Mouse (Mus musculus): ENCODE data around the gene Slc51b. TPM values are rescaled to one million over a fixed set of nuclear protein-coding genes. Genes with fewer than 3 reads are reported as not detected.

The Slc51b gene
- polyA plus RNA-seq, 1 experiment from 2014 or later: not detected

DNA sequence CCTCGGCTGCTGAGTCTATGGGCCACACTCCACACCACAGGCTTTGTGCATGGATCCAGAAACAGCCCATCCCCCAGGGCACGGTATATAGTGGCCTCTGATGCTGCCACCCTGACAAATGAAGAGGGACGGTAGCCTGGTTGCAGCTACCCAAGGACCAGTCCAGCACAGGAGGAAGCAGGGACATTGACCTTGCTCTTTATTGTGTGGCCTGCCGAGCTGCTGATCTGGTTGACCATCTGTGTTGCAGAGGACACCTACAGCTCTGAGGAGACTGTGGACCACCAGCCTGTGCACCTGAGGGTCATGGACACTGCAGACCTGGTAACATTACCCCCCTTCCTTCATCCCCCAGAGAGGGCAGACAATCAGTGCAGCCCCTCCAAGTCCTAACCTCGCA lies 15.4 kb downstream of the Slc51b start:
- Histone ChIP-seq H3K9me3 (replicated peaks) (no peaks in the 10 kb centered on the region), H3K36me3 (ENCODE audit: poor library complexity, severe bottlenecking) (no peaks in the 10 kb centered on the region), H3K27me3 (no peaks in the 10 kb centered on the region), H3K4me3 (no peak overlapping the region), H3K9ac (no peak overlapping the region), H3K4me1 (peaks cover 9% of the 10 kb centered on the region), H3K4me2 (no peak overlapping the region), H3K27ac (no peak overlapping the region)
- ATAC-seq: no peak
- WGBS: 87% methylated on average over 5 of the region's 5 CpGs

DNA sequence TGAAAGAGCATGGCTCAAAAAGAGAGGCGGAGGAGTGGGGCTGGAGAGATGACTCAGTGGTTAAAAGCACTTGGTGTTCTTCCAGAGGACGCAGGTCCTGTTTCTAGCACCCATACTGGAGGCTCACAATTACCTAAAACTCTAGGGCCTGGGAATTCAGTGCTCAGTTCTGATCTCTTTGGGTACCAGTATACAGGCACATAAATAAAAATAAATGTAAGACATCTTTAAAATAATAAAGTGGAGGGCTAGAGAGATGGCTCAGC lies 17.6 kb downstream of the Slc51b start:
- H3K4me2 ChIP-seq: no peak overlapping the region
- no peak overlapping the region for H3K9ac ChIP-seq
- H3K4me3 ChIP-seq: no peak overlapping the region
- no peaks in the 10 kb centered on the region for H3K36me3 ChIP-seq (ENCODE audit: poor library complexity, severe bottlenecking)
- no peaks in the 10 kb centered on the region for H3K27me3 ChIP-seq
- H3K27ac ChIP-seq: no peak overlapping the region
- H3K9me3 ChIP-seq (replicated peaks): no peaks in the 10 kb centered on the region
- no peak for ATAC-seq
- peaks cover 9% of the 10 kb centered on the region for H3K4me1 ChIP-seq
- 82% methylated on average over 2 of the region's 2 CpGs for WGBS

DNA sequence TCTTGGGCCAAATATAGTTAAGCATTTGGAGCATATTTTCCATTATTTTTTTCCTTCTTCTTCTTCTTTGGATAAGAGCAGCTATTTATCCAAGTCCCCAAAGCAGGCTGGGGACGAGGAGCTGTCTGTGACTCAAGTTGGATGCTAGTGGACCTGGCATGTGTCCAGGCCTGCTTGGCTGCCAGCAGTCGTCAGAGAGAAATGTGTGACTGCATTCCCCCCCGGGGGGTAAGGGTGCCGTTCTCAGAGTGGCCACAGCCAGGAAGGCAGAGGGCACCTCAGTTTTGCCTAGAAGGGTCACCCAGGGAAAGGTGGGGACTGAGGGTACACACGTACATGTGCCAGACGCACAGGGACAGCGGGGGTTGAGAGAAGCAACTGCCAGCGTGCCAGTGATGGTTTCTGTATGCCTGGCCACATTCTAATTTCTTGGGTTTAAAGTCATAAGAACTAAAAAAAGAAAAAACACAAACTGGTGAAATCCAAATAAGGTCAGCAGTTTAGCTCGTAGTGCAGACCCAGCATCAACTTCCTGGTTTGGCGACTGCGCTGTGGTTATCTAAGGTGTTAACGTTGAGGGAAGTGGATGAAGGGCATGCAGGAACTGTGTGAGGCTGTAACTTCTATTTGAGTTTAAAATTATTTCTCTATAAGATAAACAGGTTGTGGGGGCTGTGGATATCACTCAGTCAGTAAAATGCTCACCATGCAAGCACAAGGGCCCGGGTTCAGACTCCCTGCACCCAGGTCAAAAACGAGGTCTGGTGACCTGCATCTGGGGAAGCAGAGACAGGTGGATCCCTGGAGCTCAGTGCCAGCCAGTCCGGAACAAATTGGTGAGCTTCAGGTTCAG lies 18.2 kb downstream of the Slc51b start:
- peaks cover 9% of the 10 kb centered on the region for H3K4me1 ChIP-seq
- no peak overlapping the region for H3K4me3 ChIP-seq
- H3K36me3 ChIP-seq (ENCODE audit: poor library complexity, severe bottlenecking): no peaks in the 10 kb centered on the region
- 0 out of 2 replicates have a peak overlapping the region, but pooled peaks have one; percentile 40 for H3K27ac ChIP-seq
- no peak overlapping the region for H3K4me2 ChIP-seq
- H3K9ac ChIP-seq: no peak overlapping the region
- ATAC-seq: no peak
- no peaks in the 10 kb centered on the region for H3K9me3 ChIP-seq (replicated peaks)
- WGBS: 74% methylated on average over 15 of the region's 15 CpGs
- no peaks in the 10 kb centered on the region for H3K27me3 ChIP-seq

DNA sequence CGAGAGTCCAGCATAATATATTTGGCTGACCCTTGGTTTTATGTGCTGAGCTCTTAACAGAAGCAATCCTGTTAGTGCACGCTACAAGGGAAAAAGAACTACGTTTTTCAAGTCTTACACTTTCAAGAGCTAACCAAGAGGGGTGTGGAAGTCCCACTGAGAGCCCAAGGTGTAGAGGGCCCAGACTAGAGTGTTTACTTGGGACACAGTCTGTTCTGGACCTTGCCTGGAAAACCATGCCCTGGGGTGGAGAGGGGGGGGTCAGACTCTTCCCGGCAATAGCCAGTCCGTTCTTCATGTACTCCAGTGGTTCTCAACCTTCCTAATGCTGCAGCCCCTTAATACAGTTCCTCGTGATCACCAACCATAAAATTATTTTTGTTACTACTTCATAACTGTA lies 22.8 kb downstream of the Slc51b start:
- H3K9ac ChIP-seq: no peak overlapping the region
- H3K4me1 ChIP-seq: peaks cover 21% of the 10 kb centered on the region
- no peak overlapping the region for H3K27ac ChIP-seq
- H3K4me3 ChIP-seq: no peak overlapping the region
- no peaks in the 10 kb centered on the region for H3K36me3 ChIP-seq (ENCODE audit: poor library complexity, severe bottlenecking)
- WGBS: 93% methylated on average over 6 of the region's 6 CpGs
- H3K9me3 ChIP-seq (replicated peaks): no peaks in the 10 kb centered on the region
- H3K27me3 ChIP-seq: 0 out of 2 replicates have a peak, but pooled peaks cover 4% of the 10 kb centered on the region
- no peak for ATAC-seq
- H3K4me2 ChIP-seq: no peak overlapping the region

DNA sequence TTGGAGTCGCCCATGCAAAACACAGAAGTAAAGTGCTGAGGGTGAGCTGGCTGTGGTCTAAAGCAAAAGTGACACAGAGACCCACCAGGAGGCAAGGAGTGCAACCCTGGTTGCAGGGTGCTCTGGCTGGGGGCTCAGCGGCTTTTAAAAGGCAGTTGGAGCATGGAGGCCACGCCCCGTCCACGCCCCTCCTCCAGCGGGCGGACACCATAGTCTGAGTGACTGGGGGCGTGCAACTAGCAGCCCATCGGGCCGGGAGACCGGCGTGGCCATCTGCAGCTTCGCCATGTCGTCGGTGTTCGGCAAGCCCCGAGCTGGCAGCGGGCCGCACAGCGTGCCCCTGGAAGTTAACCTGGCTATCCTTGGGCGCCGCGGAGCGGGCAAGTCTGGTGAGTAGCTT lies 24.5 kb downstream of the Slc51b start, which contains the start of gene Rasl12:
Gene Rasl12 (plus strand): TSS at position 228 of the 400 bp plus-strand sequence.
- Histone ChIP-seq H3K9ac (peak within 1 kb of the TSS; percentile 67), H3K27me3 (peaks cover 8% of the 10 kb centered on the region), H3K4me3 (peak within 1 kb of the TSS; percentile 50), H3K9me3 (replicated peaks) (no peaks in the 10 kb centered on the region), H3K36me3 (ENCODE audit: poor library complexity, severe bottlenecking) (no peaks in the 10 kb centered on the region), H3K4me1 (peaks cover 12% of the 10 kb centered on the region), H3K4me2 (peak within 1 kb of the TSS; percentile 75), H3K27ac (no peak within 1 kb of the TSS)
- peak; percentile 79 for ATAC-seq
- 2% methylated on average over 24 of the region's 24 CpGs for WGBS

DNA sequence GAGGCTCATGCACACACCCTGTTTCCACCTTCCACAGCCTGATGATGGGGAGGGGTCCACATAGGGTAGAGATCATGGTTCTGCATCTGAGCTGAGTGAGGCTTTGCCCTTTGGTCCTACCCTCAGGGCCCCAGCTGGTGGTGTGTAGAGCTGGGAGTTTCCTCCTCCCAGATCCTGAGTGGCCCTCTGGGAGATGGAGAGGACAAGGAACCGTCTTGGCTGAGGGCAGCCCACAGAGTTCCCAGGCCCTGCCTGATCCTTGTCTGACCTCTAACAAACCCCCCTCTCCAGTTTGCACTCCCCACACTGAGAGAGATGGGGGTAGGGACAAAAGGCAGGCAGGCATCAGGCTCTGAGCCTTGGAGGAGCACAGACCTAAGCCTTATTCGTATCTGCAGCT lies 28.4 kb downstream of the Slc51b start:
- peaks cover 19% of the 10 kb centered on the region for H3K4me1 ChIP-seq
- H3K4me2 ChIP-seq: no peak overlapping the region
- no peak for ATAC-seq
- H3K4me3 ChIP-seq: no peak overlapping the region
- H3K9me3 ChIP-seq (replicated peaks): no peaks in the 10 kb centered on the region
- peaks cover 47% of the 10 kb centered on the region for H3K27me3 ChIP-seq
- no peak overlapping the region for H3K9ac ChIP-seq
- H3K27ac ChIP-seq: no peak overlapping the region
- no peaks in the 10 kb centered on the region for H3K36me3 ChIP-seq (ENCODE audit: poor library complexity, severe bottlenecking)
- 72% methylated on average over 2 of the region's 2 CpGs for WGBS

DNA sequence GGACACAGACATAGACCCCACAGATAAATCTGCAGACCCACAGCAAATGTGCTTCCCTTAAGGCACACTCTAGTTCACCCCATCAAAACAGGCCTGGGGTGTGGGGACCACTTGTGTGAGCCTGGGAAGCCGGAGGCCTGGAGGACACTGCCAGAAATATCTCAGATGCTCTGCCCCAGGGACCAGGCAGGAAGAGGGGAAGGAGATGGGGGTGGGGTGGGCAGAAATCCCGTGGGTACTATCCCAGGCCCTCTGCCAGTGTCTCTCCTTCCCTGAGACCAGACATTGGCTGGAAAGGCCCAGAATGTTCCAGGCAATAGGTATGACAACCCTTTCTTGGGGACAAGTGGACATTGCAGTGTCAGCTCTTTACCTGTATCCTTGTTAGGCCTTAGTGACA lies 29.1 kb downstream of the Slc51b start:
- peaks cover 55% of the 10 kb centered on the region for H3K27me3 ChIP-seq
- no peak overlapping the region for H3K4me3 ChIP-seq
- 53% methylated on average over 2 of the region's 2 CpGs for WGBS
- peaks cover 15% of the 10 kb centered on the region for H3K4me1 ChIP-seq
- H3K27ac ChIP-seq: no peak overlapping the region
- no peaks in the 10 kb centered on the region for H3K9me3 ChIP-seq (replicated peaks)
- no peak overlapping the region for H3K9ac ChIP-seq
- no peaks in the 10 kb centered on the region for H3K36me3 ChIP-seq (ENCODE audit: poor library complexity, severe bottlenecking)
- ATAC-seq: no peak
- no peak overlapping the region for H3K4me2 ChIP-seq

DNA sequence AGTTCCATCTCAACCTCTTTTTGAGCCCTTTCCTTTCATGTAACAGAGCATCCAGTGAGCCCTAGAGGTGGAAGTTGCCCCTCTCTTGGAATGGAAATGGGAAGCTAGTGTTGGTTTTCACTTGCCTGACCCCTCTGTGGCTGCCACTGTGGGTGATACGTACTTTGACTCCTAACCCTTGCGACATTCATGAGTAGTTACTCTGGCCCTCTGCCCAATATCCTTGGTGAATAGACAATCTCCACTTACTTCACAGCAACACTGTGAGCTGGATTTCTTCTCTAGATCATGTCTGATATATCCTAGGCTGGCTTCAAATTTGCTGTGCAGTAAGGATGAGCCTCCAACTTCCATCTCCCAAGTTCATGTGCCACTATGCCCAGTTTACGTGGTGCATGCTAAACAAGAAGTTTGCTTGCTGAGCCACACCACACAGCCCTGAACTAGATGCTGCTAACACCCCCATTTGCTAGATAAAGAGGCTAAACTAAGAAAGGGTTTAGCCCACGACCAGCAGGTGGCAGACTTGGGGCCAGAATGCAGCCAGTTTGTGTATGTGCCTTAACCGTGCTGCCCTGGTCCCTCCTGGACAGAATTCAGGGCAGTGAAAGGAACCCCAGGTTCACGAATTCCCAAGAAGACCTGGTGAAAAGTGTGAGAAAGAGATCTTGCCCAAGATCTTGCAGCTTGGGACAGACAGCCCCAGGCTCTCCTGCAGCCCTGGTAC lies 30.0 kb downstream of the Slc51b start:
- ATAC-seq: no peak
- H3K9ac ChIP-seq: no peak overlapping the region
- H3K36me3 ChIP-seq (ENCODE audit: poor library complexity, severe bottlenecking): no peaks in the 10 kb centered on the region
- peaks cover 7% of the 10 kb centered on the region for H3K4me1 ChIP-seq
- H3K27me3 ChIP-seq: peaks cover 55% of the 10 kb centered on the region
- WGBS: 30% methylated on average over 6 of the region's 6 CpGs
- H3K4me3 ChIP-seq: no peak overlapping the region
- no peak overlapping the region for H3K27ac ChIP-seq
- no peaks in the 10 kb centered on the region for H3K9me3 ChIP-seq (replicated peaks)
- no peak overlapping the region for H3K4me2 ChIP-seq

DNA sequence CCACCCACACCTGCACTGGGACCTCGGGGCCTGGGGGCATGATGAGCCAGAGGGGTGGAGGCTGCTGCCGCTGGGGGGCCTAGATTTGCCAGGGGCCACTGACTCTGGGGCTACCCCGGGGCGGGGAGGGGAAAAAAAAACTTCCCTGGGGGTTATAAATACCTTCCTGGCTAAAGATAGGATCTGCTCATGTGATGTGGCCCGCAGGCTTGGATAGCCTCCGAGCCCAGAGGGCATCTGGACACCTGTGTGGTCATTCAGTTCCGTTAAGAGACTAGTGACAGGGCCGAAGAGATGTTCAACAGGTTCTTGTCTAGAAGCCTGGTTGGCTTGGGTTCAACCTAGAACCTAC lies 31.2 kb downstream of the Slc51b start, which contains the start of gene Kbtbd13:
Gene Kbtbd13 (minus strand): TSS at position 40 of the 352 bp plus-strand sequence.
- H3K27me3 ChIP-seq: peaks cover 55% of the 10 kb centered on the region
- peak within 1 kb of the TSS; percentile 40; the same call in 1 of the 2 replicates for H3K9ac ChIP-seq
- peak within 1 kb of the TSS; percentile 61 for H3K4me2 ChIP-seq
- peak within 1 kb of the TSS; percentile 41 for H3K4me3 ChIP-seq
- no peaks in the 10 kb centered on the region for H3K36me3 ChIP-seq (ENCODE audit: poor library complexity, severe bottlenecking)
- H3K27ac ChIP-seq: no peak within 1 kb of the TSS
- H3K4me1 ChIP-seq: peaks cover 10% of the 10 kb centered on the region
- H3K9me3 ChIP-seq (replicated peaks): no peaks in the 10 kb centered on the region
- 42% methylated on average over 8 of the region's 8 CpGs for WGBS
- ATAC-seq: no peak

DNA sequence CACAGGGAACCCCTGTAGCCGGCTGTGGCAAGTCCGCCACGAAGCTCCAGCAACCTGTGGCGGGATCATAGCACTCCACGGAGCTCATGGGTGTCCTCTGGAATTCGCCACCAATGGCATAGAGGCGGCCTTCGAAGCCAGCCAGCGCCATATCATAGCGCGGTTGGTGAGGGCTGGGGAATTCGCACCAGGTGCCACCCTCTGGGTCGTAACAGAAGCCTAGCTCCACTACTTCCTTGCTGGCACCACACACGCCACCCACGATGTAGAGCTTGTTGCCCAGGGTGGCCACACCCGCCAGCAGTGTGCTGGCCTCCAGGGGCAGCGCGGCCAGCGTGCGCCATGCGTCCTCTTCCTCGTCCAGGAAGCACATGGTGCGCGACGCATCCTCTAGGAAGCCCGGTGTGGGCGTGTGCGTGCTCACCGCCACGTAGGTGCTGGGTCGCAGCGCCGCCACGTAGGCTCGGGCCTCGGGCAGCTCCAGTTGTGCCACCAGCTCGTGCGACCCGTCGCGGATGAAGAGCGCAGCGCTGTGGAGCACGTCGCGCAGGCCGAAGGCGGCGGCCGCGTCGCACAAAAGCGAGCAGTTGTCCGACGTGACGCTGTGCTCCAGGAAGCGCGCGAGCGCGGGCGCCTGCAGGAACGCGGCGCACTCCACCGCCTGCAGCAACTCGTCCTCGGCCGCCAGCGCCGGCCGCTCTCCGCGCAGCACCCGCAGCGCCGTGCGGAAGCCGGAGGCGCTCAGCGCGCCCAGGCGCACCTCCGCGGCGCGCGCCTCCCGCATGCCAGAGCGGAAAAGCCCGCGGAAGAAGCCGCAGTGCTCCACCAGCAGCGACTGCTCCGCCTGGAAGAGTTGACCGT lies 31.8 kb downstream of the Slc51b start:
- peaks cover 15% of the 10 kb centered on the region for H3K4me1 ChIP-seq
- peaks cover 51% of the 10 kb centered on the region for H3K27me3 ChIP-seq
- WGBS: 18% methylated on average over 92 of the region's 96 CpGs
- no peak overlapping the region for H3K27ac ChIP-seq
- H3K9ac ChIP-seq: peak overlapping the region; percentile 40; the same call in 1 of the 2 replicates
- H3K4me3 ChIP-seq: peak overlapping the region; percentile 41
- ATAC-seq: peak; percentile 58
- H3K4me2 ChIP-seq: peak overlapping the region; percentile 61
- no peaks in the 10 kb centered on the region for H3K9me3 ChIP-seq (replicated peaks)
- no peaks in the 10 kb centered on the region for H3K36me3 ChIP-seq (ENCODE audit: poor library complexity, severe bottlenecking)

DNA sequence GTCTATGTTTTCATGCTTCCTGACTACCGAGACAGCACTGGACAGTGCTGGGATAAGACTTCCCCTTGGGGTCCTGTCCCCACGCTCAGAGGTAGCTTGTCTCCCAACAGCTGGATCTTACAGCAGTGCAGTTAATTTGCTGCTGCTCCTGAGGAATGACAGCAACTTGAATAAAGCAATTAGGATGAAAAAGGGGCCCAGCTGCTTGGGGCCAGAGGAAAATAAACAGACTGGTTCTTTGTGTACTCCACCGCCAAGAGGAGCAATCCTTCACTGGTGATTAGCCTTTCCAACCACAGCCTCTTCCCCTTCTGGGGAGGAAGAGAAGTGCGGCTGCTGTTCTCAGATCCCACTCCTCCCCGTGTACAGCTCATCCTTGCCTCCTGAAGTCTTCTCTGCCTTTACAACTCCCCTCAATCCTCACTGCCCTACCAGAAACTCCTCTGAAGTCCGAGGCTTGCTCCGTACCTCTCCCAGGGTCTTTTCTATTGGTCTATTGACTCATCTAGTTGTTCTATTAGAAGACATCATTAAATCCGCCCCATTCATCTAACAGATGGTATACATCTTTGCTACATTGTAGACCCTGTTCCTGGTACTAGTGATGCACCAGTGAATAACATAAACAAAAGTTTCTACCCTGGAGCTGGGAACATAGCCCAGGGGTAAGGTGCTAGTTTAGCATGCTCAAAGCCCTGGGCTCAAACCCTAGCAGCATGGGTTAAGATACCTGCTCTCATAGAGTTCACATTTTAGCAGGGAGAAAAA lies 36.2 kb downstream of the Slc51b start:
- peaks cover 30% of the 10 kb centered on the region for H3K27me3 ChIP-seq
- no peak for ATAC-seq
- H3K4me2 ChIP-seq: no peak overlapping the region
- no peak overlapping the region for H3K27ac ChIP-seq
- H3K4me3 ChIP-seq: no peak overlapping the region
- H3K9me3 ChIP-seq (replicated peaks): no peaks in the 10 kb centered on the region
- H3K36me3 ChIP-seq (ENCODE audit: poor library complexity, severe bottlenecking): no peaks in the 10 kb centered on the region
- 37% methylated on average over 8 of the region's 8 CpGs for WGBS
- no peak overlapping the region for H3K9ac ChIP-seq
- peaks cover 15% of the 10 kb centered on the region for H3K4me1 ChIP-seq

All from forebrain, embryonic 13.5 days (tissue).